Mouse (Mus musculus) kidney, adult 2 months (tissue): ENCODE measurements around the gene Fam19a2. TPM values are rescaled to one million over a fixed set of nuclear protein-coding genes. Genes with fewer than 3 reads are reported as not detected.
A peak's percentile ranks its signal among the peaks of the same experiment; 100 is the strongest.

ENCODE experiments used
- DNase-seq: peaks from one replicate; pipeline ENCODE4 v3.0.0; 2021
- H3K27ac ChIP-seq: fragments of 200-500 bp; 2 replicates; pipeline ENCODE4 v1.5.1; 2012; ENCODE audit warnings: low read depth, low read length, control low read depth, inconsistent platforms; ENCODE audit not compliant: insufficient read depth
- H3K27me3 ChIP-seq: fragments of 200-500 bp; replicated peaks from 2 replicates; pipeline ENCODE4 v1.6.1; 2012; ENCODE audit warnings: mild to moderate bottlenecking, moderate library complexity, low read length, inconsistent platforms; ENCODE audit not compliant: control insufficient read depth, insufficient read depth
- H3K36me3 ChIP-seq: fragments of 200-500 bp; 2 replicates; pipeline ENCODE4 v1.6.1; 2012; ENCODE audit warnings: mild to moderate bottlenecking, moderate library complexity, low read length, inconsistent platforms; ENCODE audit not compliant: control insufficient read depth, insufficient read depth
- H3K4me1 ChIP-seq: fragments of 200-500 bp; 2 replicates; pipeline ENCODE4 v1.6.1; 2011; ENCODE audit warnings: low read length; ENCODE audit not compliant: control insufficient read depth, insufficient read depth
- H3K4me3 ChIP-seq: fragments of 200-500 bp; 2 replicates; pipeline ENCODE4 v1.5.1; 2011; ENCODE audit warnings: mild to moderate bottlenecking, low read depth, low read length, control low read depth; ENCODE audit not compliant: insufficient read depth
- CTCF ChIP-seq: fragments of 200-500 bp; conservative IDR thresholded peaks from 2 replicates; pipeline ENCODE4 v1.5.1; 2011; ENCODE audit warnings: low read depth, mild to moderate bottlenecking, control low read depth, low read length, moderate library complexity, mixed read lengths; ENCODE audit not compliant: insufficient read depth, insufficient read length
- POLR2A ChIP-seq: fragments of 200-500 bp; IDR thresholded peaks from one replicate; pipeline ENCODE4 v1.6.1; 2011; ENCODE audit warnings: low read depth, low read length, control low read depth
- WGBS: fragments of 180-500 bp; shearing (Covaris S2); methylation state at CpG from one replicate; pipeline ENCODE4 v1.1.7; 2018; 5-methylcytosine and 5-hydroxymethylcytosine counted together
- polyA plus RNA-seq: library from polyadenylated mRNA; depleted of rRNA; stranded (reverse); fragments of >200 nt; gene quantifications from 2 replicates; pipeline ENCODE4 v1.2.3, GENCODE M21; 2012

The Fam19a2 gene
- polyA plus RNA-seq, 1 experiment, result 0.06 TPM

GRCm38 (mm10) chr10:123548391-123548790 lies 284.6 kb downstream of the Fam19a2 start:
- H3K4me3 ChIP-seq, result no peak overlapping the region
- 47% methylated on average over 6 of the region's 6 CpGs for WGBS
- no peak overlapping the region for H3K27ac ChIP-seq
- no peak for TF ChIP-seq POLR2A
- no peak for TF ChIP-seq CTCF
- DNase-seq, result no peak
- no peaks in the 10 kb centered on the region for H3K36me3 ChIP-seq
- H3K4me1 ChIP-seq, result no peaks in the 10 kb centered on the region
- H3K27me3 ChIP-seq, result no peaks in the 10 kb centered on the region

GRCm38 (mm10) chr10:123567677-123568076 lies 303.9 kb downstream of the Fam19a2 start:
- H3K4me3 ChIP-seq, result no peak overlapping the region
- TF ChIP-seq CTCF, result no peak
- no peak for TF ChIP-seq POLR2A
- WGBS, result 44% methylated on average over 1 of the region's 1 CpGs
- H3K36me3 ChIP-seq, result no peaks in the 10 kb centered on the region
- H3K27me3 ChIP-seq, result no peaks in the 10 kb centered on the region
- H3K4me1 ChIP-seq, result peaks cover 8% of the 10 kb centered on the region
- no peak overlapping the region for H3K27ac ChIP-seq
- DNase-seq, result peak; percentile 63

GRCm38 (mm10) chr10:123570616-123571188 lies 306.9 kb downstream of the Fam19a2 start:
- TF ChIP-seq POLR2A (no peak), CTCF (no peak)
- Histone ChIP-seq H3K36me3 (no peaks in the 10 kb centered on the region), H3K27ac (no peak overlapping the region), H3K27me3 (no peaks in the 10 kb centered on the region), H3K4me3 (no peak overlapping the region), H3K4me1 (peaks cover 11% of the 10 kb centered on the region)
- WGBS, result 54% methylated on average over 10 of the region's 10 CpGs
- DNase-seq, result no peak

- Histone ChIP-seq H3K4me3 (no peak overlapping the region), H3K27ac (no peak overlapping the region), H3K27me3 (no peaks in the 10 kb centered on the region), H3K4me1 (peaks cover 11% of the 10 kb centered on the region), H3K36me3 (no peaks in the 10 kb centered on the region)
- TF ChIP-seq POLR2A, result no peak
- 78% methylated on average over 7 of the region's 7 CpGs for WGBS
- no peak for DNase-seq
Measured at GRCm38 (mm10) chr10:123572342-123573070, 308.7 kb downstream of the Fam19a2 start.

- H3K4me1 ChIP-seq, result 0 out of 2 replicates have a peak, but pooled peaks cover 3% of the 10 kb centered on the region
- no peak overlapping the region for H3K27ac ChIP-seq
- 86% methylated on average over 4 of the region's 4 CpGs for WGBS
- no peaks in the 10 kb centered on the region for H3K36me3 ChIP-seq
- no peak for TF ChIP-seq CTCF
- no peak for TF ChIP-seq POLR2A
- H3K27me3 ChIP-seq, result no peaks in the 10 kb centered on the region
- H3K4me3 ChIP-seq, result no peak overlapping the region
- DNase-seq, result no peak
Measured at GRCm38 (mm10) chr10:123577823-123578222, 314.0 kb downstream of the Fam19a2 start.

GRCm38 (mm10) chr10:123579012-123579411 lies 315.2 kb downstream of the Fam19a2 start:
- Histone ChIP-seq H3K27ac (no peak overlapping the region), H3K36me3 (no peaks in the 10 kb centered on the region), H3K27me3 (no peaks in the 10 kb centered on the region), H3K4me1 (no peaks in the 10 kb centered on the region), H3K4me3 (no peak overlapping the region)
- WGBS, result 79% methylated on average over 2 of the region's 2 CpGs
- no peak for DNase-seq
- TF ChIP-seq POLR2A (no peak), CTCF (no peak)

- Histone ChIP-seq H3K36me3 (no peaks in the 10 kb centered on the region), H3K27ac (no peak overlapping the region), H3K4me1 (no peaks in the 10 kb centered on the region), H3K4me3 (no peak overlapping the region), H3K27me3 (no peaks in the 10 kb centered on the region; the same call in 1 of the 2 replicates)
- no peak for TF ChIP-seq POLR2A
- TF ChIP-seq CTCF, result no peak
- DNase-seq, result no peak
Measured at GRCm38 (mm10) chr10:123595043-123595442, 331.2 kb downstream of the Fam19a2 start.
